Mouse (Mus musculus): ENCODE results near the gene Arhgap10. TPM values are rescaled to one million over a fixed set of nuclear protein-coding genes. Genes with fewer than 3 reads are reported as not detected.

The Arhgap10 gene
- polyA plus RNA-seq, 1 experiment from 2014 or later: 16.0 TPM

GRCm38 (mm10) chr8:77261215-77261614 is 256.5 kb downstream of the Arhgap10 start:
- H3K4me3 ChIP-seq: no peak overlapping the region
- no peak overlapping the region for H3K27ac ChIP-seq
- WGBS: 95% methylated on average over 6 of the region's 6 CpGs
- no peaks in the 10 kb centered on the region for H3K27me3 ChIP-seq (ENCODE audit: insufficient read depth, poor library complexity, severe bottlenecking)
- peaks cover 21% of the 10 kb centered on the region for H3K36me3 ChIP-seq
- no peaks in the 10 kb centered on the region for H3K9me3 ChIP-seq
- H3K4me1 ChIP-seq (replicated peaks): no peaks in the 10 kb centered on the region
- no peak for DNase-seq (ENCODE audit: low spot score)

DNA sequence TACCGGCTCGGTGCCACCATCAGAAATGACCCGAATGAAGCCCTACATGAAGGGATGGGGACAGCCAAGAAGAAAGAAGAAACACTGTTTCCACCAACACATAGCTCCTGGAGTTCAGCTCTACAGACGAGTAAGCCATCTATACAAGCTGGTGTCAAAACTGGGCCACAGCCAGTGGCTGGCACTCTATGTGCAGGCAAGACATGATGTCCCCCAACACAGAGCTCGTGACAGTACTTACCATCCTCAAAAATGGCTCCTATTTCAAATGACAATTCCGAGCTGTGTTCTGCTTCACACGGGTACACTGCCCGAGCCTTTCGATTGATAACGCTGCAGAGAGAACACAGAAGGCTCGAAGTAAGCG is 260.7 kb downstream of the Arhgap10 start:
- Histone ChIP-seq H3K27ac (no peak overlapping the region), H3K27me3 (ENCODE audit: insufficient read depth, poor library complexity, severe bottlenecking) (no peaks in the 10 kb centered on the region), H3K4me1 (replicated peaks) (no peaks in the 10 kb centered on the region), H3K4me3 (no peak overlapping the region), H3K36me3 (peaks cover 21% of the 10 kb centered on the region), H3K9me3 (no peaks in the 10 kb centered on the region)
- no peak for DNase-seq (ENCODE audit: low spot score)
- WGBS: 95% methylated on average over 12 of the region's 12 CpGs

DNA sequence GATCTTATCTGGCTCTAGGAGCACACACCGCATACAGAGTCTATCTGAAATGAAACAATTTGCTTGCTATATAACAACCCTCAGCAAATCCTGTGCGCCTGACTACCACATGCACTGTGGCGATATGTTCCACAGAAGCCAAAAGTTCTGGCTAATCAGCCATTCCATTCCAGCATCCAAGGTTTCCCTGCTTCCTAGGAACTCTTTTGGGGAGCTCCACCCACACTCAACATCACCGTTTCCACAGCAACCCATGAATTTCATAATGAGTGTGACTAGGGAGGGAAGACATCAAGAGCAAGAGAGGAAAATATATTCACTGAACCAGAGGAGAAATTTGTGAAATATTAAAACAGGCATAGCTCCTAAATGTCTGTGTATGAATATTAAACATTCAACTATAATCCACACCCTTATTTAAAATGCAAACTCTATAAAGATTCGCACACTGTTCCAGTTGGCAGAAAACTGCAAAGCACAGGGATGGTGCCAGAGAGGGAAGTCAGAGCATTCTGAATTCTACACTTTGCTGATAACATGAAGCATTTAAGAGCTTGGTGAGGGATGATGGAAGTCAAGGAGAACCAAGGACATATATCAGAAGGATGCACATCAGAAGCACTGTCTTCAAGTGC is 261.2 kb downstream of the Arhgap10 start:
- H3K4me3 ChIP-seq: no peak overlapping the region
- H3K9me3 ChIP-seq: no peaks in the 10 kb centered on the region
- DNase-seq (ENCODE audit: low spot score): no peak
- peaks cover 21% of the 10 kb centered on the region for H3K36me3 ChIP-seq
- WGBS: 92% methylated on average over 5 of the region's 5 CpGs
- H3K27me3 ChIP-seq (ENCODE audit: insufficient read depth, poor library complexity, severe bottlenecking): no peaks in the 10 kb centered on the region
- no peak overlapping the region for H3K27ac ChIP-seq
- no peaks in the 10 kb centered on the region for H3K4me1 ChIP-seq (replicated peaks)

DNA sequence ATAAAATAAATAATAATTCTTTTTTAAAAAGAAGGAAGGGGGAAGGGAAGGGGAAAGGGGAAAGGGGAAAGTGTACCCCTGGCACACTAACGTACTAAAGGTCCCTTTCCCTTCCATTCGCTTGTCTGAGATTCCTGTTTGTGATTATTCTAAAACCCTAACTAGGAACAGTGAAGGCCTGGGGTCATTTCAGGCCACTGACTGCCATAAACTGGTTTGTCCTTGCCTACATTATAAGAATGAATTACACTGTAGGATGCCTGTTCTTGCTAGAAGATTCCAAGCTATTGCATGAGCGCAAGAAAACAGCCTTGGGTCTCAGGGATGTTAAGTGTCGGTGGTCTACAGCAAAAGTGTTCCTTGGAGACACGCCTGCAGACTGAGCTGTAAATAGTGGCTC is 263.3 kb downstream of the Arhgap10 start:
- peaks cover 25% of the 10 kb centered on the region for H3K36me3 ChIP-seq
- H3K4me1 ChIP-seq (replicated peaks): no peaks in the 10 kb centered on the region
- no peaks in the 10 kb centered on the region for H3K27me3 ChIP-seq (ENCODE audit: insufficient read depth, poor library complexity, severe bottlenecking)
- no peak overlapping the region for H3K27ac ChIP-seq
- H3K9me3 ChIP-seq: no peaks in the 10 kb centered on the region
- no peak overlapping the region for H3K4me3 ChIP-seq
- 90% methylated on average over 5 of the region's 5 CpGs for WGBS
- DNase-seq (ENCODE audit: low spot score): no peak

- H3K36me3 ChIP-seq: peaks cover 15% of the 10 kb centered on the region
- no peaks in the 10 kb centered on the region for H3K9me3 ChIP-seq
- H3K4me3 ChIP-seq: no peak overlapping the region
- H3K4me1 ChIP-seq (replicated peaks): no peaks in the 10 kb centered on the region
- WGBS: 93% methylated on average over 5 of the region's 5 CpGs
- no peaks in the 10 kb centered on the region for H3K27me3 ChIP-seq (ENCODE audit: insufficient read depth, poor library complexity, severe bottlenecking)
- no peak overlapping the region for H3K27ac ChIP-seq
- no peak for DNase-seq (ENCODE audit: low spot score)
These were observed 266.6 kb downstream of the Arhgap10 start for GRCm38 (mm10) chr8:77251134-77251533.

- no peaks in the 10 kb centered on the region for H3K9me3 ChIP-seq
- H3K4me3 ChIP-seq: no peak overlapping the region
- H3K36me3 ChIP-seq: peaks cover 15% of the 10 kb centered on the region
- no peaks in the 10 kb centered on the region for H3K4me1 ChIP-seq (replicated peaks)
- DNase-seq (ENCODE audit: low spot score): no peak
- H3K27me3 ChIP-seq (ENCODE audit: insufficient read depth, poor library complexity, severe bottlenecking): no peaks in the 10 kb centered on the region
- WGBS: 86% methylated on average over 3 of the region's 3 CpGs
- no peak overlapping the region for H3K27ac ChIP-seq
These were observed 267.7 kb downstream of the Arhgap10 start for GRCm38 (mm10) chr8:77250094-77250493.

DNA sequence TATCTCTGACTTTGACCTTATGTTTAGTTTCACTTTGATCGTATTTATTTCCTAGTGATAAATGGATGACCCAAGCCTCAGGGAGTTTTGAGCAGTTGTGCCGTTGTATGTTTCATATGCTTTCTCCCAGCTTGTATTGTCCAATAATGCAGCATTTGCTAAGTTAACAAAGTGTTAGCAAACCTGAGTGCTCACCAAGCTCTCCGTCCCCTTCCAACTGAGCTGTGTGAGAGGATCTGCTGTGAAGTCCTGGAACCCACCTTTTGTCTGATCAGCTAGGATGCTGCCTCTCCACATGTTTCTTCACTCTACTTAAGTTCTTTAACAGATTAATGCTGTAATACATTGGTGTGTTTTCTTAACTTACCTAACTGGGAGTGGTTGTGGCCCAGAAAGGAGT is 276.4 kb downstream of the Arhgap10 start:
- DNase-seq (ENCODE audit: low spot score): no peak
- Histone ChIP-seq H3K27me3 (ENCODE audit: insufficient read depth, poor library complexity, severe bottlenecking) (no peaks in the 10 kb centered on the region), H3K27ac (no peak overlapping the region), H3K9me3 (no peaks in the 10 kb centered on the region), H3K36me3 (no peaks in the 10 kb centered on the region), H3K4me3 (no peak overlapping the region), H3K4me1 (replicated peaks) (no peaks in the 10 kb centered on the region)
- WGBS: 92% methylated on average over 3 of the region's 3 CpGs

DNA sequence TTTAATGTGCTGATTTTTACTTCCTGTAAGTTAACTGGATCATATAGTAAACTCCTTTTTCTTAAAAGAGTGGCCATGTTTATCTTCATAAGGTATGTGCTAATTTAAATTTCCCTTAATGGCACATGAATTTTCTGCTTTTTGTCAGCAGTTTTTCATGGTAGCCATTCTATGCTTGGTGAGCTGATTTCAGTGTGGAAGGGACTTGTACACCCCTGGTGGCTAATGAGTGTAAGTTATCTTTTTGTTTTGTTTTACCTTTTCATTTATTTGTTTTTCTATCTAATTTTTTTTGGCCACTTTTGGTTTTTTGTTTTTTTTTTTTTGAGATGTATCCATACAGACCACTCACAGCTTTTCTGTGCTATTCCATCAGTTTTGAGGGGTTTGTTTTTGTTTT is 278.3 kb downstream of the Arhgap10 start:
- Histone ChIP-seq H3K9me3 (no peaks in the 10 kb centered on the region), H3K27me3 (ENCODE audit: insufficient read depth, poor library complexity, severe bottlenecking) (no peaks in the 10 kb centered on the region), H3K4me1 (replicated peaks) (no peaks in the 10 kb centered on the region), H3K36me3 (no peaks in the 10 kb centered on the region), H3K4me3 (no peak overlapping the region), H3K27ac (no peak overlapping the region)
- DNase-seq (ENCODE audit: low spot score): no peak

GRCm38 (mm10) chr8:77236701-77237100 is 281.1 kb downstream of the Arhgap10 start:
- WGBS: 84% methylated on average over 1 of the region's 1 CpGs
- no peak for DNase-seq (ENCODE audit: low spot score)
- Histone ChIP-seq H3K27me3 (ENCODE audit: insufficient read depth, poor library complexity, severe bottlenecking) (no peaks in the 10 kb centered on the region), H3K4me1 (replicated peaks) (no peaks in the 10 kb centered on the region), H3K4me3 (no peak overlapping the region), H3K36me3 (no peaks in the 10 kb centered on the region), H3K9me3 (no peaks in the 10 kb centered on the region), H3K27ac (no peak overlapping the region)

DNA sequence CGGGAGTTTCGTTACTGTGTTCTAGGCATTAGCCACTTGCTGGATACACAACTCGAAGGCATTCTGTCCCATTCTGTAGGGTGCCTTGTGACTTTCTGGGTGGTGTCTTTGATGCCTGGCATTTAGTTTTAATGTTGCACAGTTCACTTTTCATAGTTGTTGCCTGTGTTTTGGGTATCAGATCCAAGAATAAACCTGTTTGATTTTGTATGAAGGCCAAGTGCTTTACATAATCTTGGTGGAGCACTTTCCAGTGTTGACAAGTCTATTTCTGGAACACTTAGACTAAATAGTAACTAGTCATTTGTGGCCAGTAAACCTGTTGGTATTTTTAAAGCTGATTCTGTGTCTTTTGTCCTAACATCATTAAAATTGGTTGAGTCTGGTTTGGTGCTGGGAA is 285.3 kb downstream of the Arhgap10 start:
- Histone ChIP-seq H3K27me3 (ENCODE audit: insufficient read depth, poor library complexity, severe bottlenecking) (no peaks in the 10 kb centered on the region), H3K27ac (no peak overlapping the region), H3K36me3 (no peaks in the 10 kb centered on the region), H3K4me3 (no peak overlapping the region), H3K9me3 (no peaks in the 10 kb centered on the region), H3K4me1 (replicated peaks) (no peaks in the 10 kb centered on the region)
- DNase-seq (ENCODE audit: low spot score): no peak
- WGBS: 95% methylated on average over 3 of the region's 3 CpGs

GRCm38 (mm10) chr8:77231834-77232233 is 285.9 kb downstream of the Arhgap10 start:
- no peaks in the 10 kb centered on the region for H3K36me3 ChIP-seq
- H3K9me3 ChIP-seq: no peaks in the 10 kb centered on the region
- H3K4me1 ChIP-seq (replicated peaks): no peaks in the 10 kb centered on the region
- DNase-seq (ENCODE audit: low spot score): no peak
- 85% methylated on average over 6 of the region's 6 CpGs for WGBS
- no peaks in the 10 kb centered on the region for H3K27me3 ChIP-seq (ENCODE audit: insufficient read depth, poor library complexity, severe bottlenecking)
- H3K27ac ChIP-seq: no peak overlapping the region
- H3K4me3 ChIP-seq: no peak overlapping the region

DNA sequence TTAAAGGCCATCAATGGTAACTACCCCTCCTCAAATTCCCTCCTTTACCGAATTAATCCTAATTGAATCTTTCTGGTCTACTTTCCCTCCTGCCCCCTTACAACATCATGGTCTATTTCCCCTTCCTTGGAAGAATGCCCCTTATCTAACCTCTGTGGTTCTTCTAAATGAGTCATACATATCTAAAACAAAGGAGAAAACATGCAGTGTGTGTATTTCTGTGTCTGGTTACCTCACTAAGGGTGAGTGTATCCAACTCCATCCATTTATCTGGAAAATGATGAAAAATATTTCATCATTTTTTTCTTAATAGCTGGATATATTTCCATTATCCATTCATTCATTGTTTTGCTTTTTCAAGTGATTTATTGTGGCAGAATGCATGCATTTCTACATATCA is 286.5 kb downstream of the Arhgap10 start:
- 98% methylated on average over 1 of the region's 1 CpGs for WGBS
- Histone ChIP-seq H3K27ac (no peak overlapping the region), H3K4me1 (replicated peaks) (no peaks in the 10 kb centered on the region)

DNA sequence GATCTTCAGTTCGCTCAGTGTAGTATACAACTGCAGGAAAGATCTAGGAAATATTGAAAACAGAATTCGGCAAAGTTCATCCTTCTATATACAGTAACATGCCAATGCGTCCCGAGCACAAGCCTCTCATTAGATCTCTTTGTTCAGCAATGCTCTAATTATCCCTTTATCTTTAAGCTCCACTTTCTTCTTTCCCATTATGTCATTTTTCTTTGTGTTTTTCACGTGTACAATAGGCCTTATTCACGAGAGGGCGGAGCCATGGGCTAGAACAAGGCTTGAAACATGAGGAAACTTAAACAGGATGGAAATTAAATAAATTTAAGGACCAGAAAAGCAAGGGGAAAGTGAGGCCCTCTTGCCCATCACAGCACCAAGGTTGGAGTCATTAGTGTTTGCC is 289.1 kb downstream of the Arhgap10 start:
- Histone ChIP-seq H3K4me3 (no peak overlapping the region), H3K9me3 (no peaks in the 10 kb centered on the region), H3K36me3 (no peaks in the 10 kb centered on the region), H3K27ac (no peak overlapping the region), H3K4me1 (replicated peaks) (no peaks in the 10 kb centered on the region), H3K27me3 (ENCODE audit: insufficient read depth, poor library complexity, severe bottlenecking) (no peaks in the 10 kb centered on the region)
- 84% methylated on average over 7 of the region's 7 CpGs for WGBS
- no peak for DNase-seq (ENCODE audit: low spot score)

More for the DNA sequence above, 286.5 kb downstream of the Arhgap10 start:
- no peaks in the 10 kb centered on the region for H3K36me3 ChIP-seq
- no peaks in the 10 kb centered on the region for H3K27me3 ChIP-seq (ENCODE audit: insufficient read depth, poor library complexity, severe bottlenecking)
- H3K4me3 ChIP-seq: no peak overlapping the region
- no peak for DNase-seq (ENCODE audit: low spot score)
- no peaks in the 10 kb centered on the region for H3K9me3 ChIP-seq

GRCm38 (mm10) chr8:77227742-77228141 is 290.0 kb downstream of the Arhgap10 start:
- Histone ChIP-seq H3K9me3 (no peaks in the 10 kb centered on the region), H3K27me3 (ENCODE audit: insufficient read depth, poor library complexity, severe bottlenecking) (no peaks in the 10 kb centered on the region), H3K36me3 (no peaks in the 10 kb centered on the region), H3K4me1 (replicated peaks) (no peaks in the 10 kb centered on the region), H3K4me3 (no peak overlapping the region), H3K27ac (no peak overlapping the region)
- 94% methylated on average over 5 of the region's 5 CpGs for WGBS
- no peak for DNase-seq (ENCODE audit: low spot score)

Data from hindbrain, embryonic 10.5 days (tissue).